Mouse (Mus musculus): Measurements from ENCODE around the gene Lcn3. TPM values are rescaled to one million over a fixed set of nuclear protein-coding genes. Genes with fewer than 3 reads are reported as not detected.
"Not testable (repeated sequence)": the region's sequence is repeated elsewhere in the genome, so short reads cannot be mapped to it uniquely, and the experiment has no call there.

The Lcn3 gene
- polyA plus RNA-seq, 1 experiment from 2014 or later = not detected

GRCm38 (mm10) chr2:25798065-25798464 is 32.7 kb downstream of the Lcn3 start:
- 38% methylated on average over 5 of the region's 5 CpGs for WGBS
- no peaks in the 10 kb centered on the region for H3K27me3 ChIP-seq (ENCODE audit: control insufficient read depth, insufficient read depth, low read length)

GRCm38 (mm10) chr2:25811711-25812110 is 46.3 kb downstream of the Lcn3 start:
- Histone ChIP-seq H3K27ac (ENCODE audit: low read depth, low read length) (no peak overlapping the region), H3K36me3 (ENCODE audit: control insufficient read depth, insufficient read depth, low read length) (no peaks in the 10 kb centered on the region), H3K9ac (replicated peaks; ENCODE audit: low read depth, low read length) (no peak overlapping the region), H3K4me2 (ENCODE audit: low read depth, low read length) (no peak overlapping the region), H3K4me1 (ENCODE audit: control insufficient read depth, insufficient read depth, low read length) (no peaks in the 10 kb centered on the region), H3K27me3 (ENCODE audit: control insufficient read depth, insufficient read depth, low read length) (no peaks in the 10 kb centered on the region), H3K9me3 (ENCODE audit: control insufficient read depth, low read length) (no peaks in the 10 kb centered on the region), H3K4me3 (ENCODE audit: low read depth, low read length) (no peak overlapping the region)
- WGBS = 81% methylated on average over 2 of the region's 2 CpGs
- ATAC-seq (ENCODE audit: low read depth) = no peak

More at GRCm38 (mm10) chr2:25798065-25798464, 32.7 kb downstream of the Lcn3 start:
- no peak for ATAC-seq (ENCODE audit: low read depth)
- Histone ChIP-seq H3K9me3 (ENCODE audit: control insufficient read depth, low read length) (no peaks in the 10 kb centered on the region), H3K4me1 (ENCODE audit: control insufficient read depth, insufficient read depth, low read length) (no peaks in the 10 kb centered on the region), H3K9ac (replicated peaks; ENCODE audit: low read depth, low read length) (no peak overlapping the region), H3K27ac (ENCODE audit: low read depth, low read length) (no peak overlapping the region), H3K4me3 (ENCODE audit: low read depth, low read length) (no peak overlapping the region), H3K4me2 (ENCODE audit: low read depth, low read length) (no peak overlapping the region), H3K36me3 (ENCODE audit: control insufficient read depth, insufficient read depth, low read length) (no peaks in the 10 kb centered on the region)

GRCm38 (mm10) chr2:25813364-25813763 is 48.0 kb downstream of the Lcn3 start:
- H3K27me3 ChIP-seq (ENCODE audit: control insufficient read depth, insufficient read depth, low read length) = no peaks in the 10 kb centered on the region
- ATAC-seq (ENCODE audit: low read depth) = no peak

GRCm38 (mm10) chr2:25815748-25816147 is 50.4 kb downstream of the Lcn3 start, which contains the start of gene Glt6d1:
TSS of gene Glt6d1 (minus strand) at chr2:25815848.
- not testable (repeated sequence) for ATAC-seq (ENCODE audit: low read depth); H3K36me3 ChIP-seq (ENCODE audit: control insufficient read depth, insufficient read depth, low read length)

More at GRCm38 (mm10) chr2:25813364-25813763, 48.0 kb downstream of the Lcn3 start:
- no peak overlapping the region for H3K4me2 ChIP-seq (ENCODE audit: low read depth, low read length)
- H3K36me3 ChIP-seq (ENCODE audit: control insufficient read depth, insufficient read depth, low read length) = no peaks in the 10 kb centered on the region
- no peak overlapping the region for H3K9ac ChIP-seq (replicated peaks; ENCODE audit: low read depth, low read length)
- H3K27ac ChIP-seq (ENCODE audit: low read depth, low read length) = no peak overlapping the region
- no peaks in the 10 kb centered on the region for H3K4me1 ChIP-seq (ENCODE audit: control insufficient read depth, insufficient read depth, low read length)
- H3K9me3 ChIP-seq (ENCODE audit: control insufficient read depth, low read length) = no peaks in the 10 kb centered on the region
- H3K4me3 ChIP-seq (ENCODE audit: low read depth, low read length) = no peak overlapping the region
- 81% methylated on average over 5 of the region's 5 CpGs for WGBS

More at GRCm38 (mm10) chr2:25815748-25816147, 50.4 kb downstream of the Lcn3 start, which contains the start of gene Glt6d1:
- 88% methylated on average over 1 of the region's 1 CpGs for WGBS
- H3K9ac ChIP-seq (replicated peaks; ENCODE audit: low read depth, low read length); H3K4me1 ChIP-seq (ENCODE audit: control insufficient read depth, insufficient read depth, low read length); H3K27ac ChIP-seq (ENCODE audit: low read depth, low read length); H3K4me3 ChIP-seq (ENCODE audit: low read depth, low read length); H3K9me3 ChIP-seq (ENCODE audit: control insufficient read depth, low read length); H3K27me3 ChIP-seq (ENCODE audit: control insufficient read depth, insufficient read depth, low read length); H3K4me2 ChIP-seq (ENCODE audit: low read depth, low read length): not testable (repeated sequence)

Other genes with a start within 250 kb of the Lcn3 start
- 12.6 and 14.8 TPM in 2 replicates for gene Traf2, start 218.6 kb upstream of the Lcn3 start, polyA plus RNA-seq (2014; fragmentation: Nextera tagmentation; extraction: Ambion mirVana)
- gene Edf1, start 207.7 kb upstream of the Lcn3 start, polyA plus RNA-seq (2014; fragmentation: Nextera tagmentation; extraction: Ambion mirVana) = 373 and 390 TPM in 2 replicates
- 2.2 and 2.3 TPM in 2 replicates for gene Mamdc4, start 190.7 kb upstream of the Lcn3 start, polyA plus RNA-seq (2014; fragmentation: Nextera tagmentation; extraction: Ambion mirVana)
- 184 and 209 TPM in 2 replicates for gene Phpt1, start 190.3 kb upstream of the Lcn3 start, polyA plus RNA-seq (2014; fragmentation: Nextera tagmentation; extraction: Ambion mirVana)
- 8.1 and 13.3 TPM in 2 replicates for gene Ajm1, start 183.8 kb upstream of the Lcn3 start, polyA plus RNA-seq (2014; fragmentation: Nextera tagmentation; extraction: Ambion mirVana)
- gene Rabl6, start 157.0 kb upstream of the Lcn3 start, polyA plus RNA-seq (2014; fragmentation: Nextera tagmentation; extraction: Ambion mirVana) = 64.2 and 66.6 TPM in 2 replicates
- 0.33 and 0.43 TPM in 2 replicates for gene Ccdc183, start 147.9 kb upstream of the Lcn3 start, polyA plus RNA-seq (2014; fragmentation: Nextera tagmentation; extraction: Ambion mirVana)
- 48.5 and 55.3 TPM in 2 replicates for gene Tmem141, start 143.6 kb upstream of the Lcn3 start, polyA plus RNA-seq (2014; fragmentation: Nextera tagmentation; extraction: Ambion mirVana)
- 0.63 and 3.3 TPM in 2 replicates for gene Fcna, start 137.5 kb upstream of the Lcn3 start, polyA plus RNA-seq (2014; fragmentation: Nextera tagmentation; extraction: Ambion mirVana)
- gene Lcn8, start 112.4 kb upstream of the Lcn3 start, polyA plus RNA-seq (2014; fragmentation: Nextera tagmentation; extraction: Ambion mirVana) = not detected in 2 replicates
- not detected in 2 replicates for gene Lcn5, start 107.6 kb upstream of the Lcn3 start, polyA plus RNA-seq (2014; fragmentation: Nextera tagmentation; extraction: Ambion mirVana)
- not detected in 2 replicates for gene Lcn6, start 88.8 kb upstream of the Lcn3 start, polyA plus RNA-seq (2014; fragmentation: Nextera tagmentation; extraction: Ambion mirVana)
- gene Lcn10, start 82.8 kb upstream of the Lcn3 start, polyA plus RNA-seq (2014; fragmentation: Nextera tagmentation; extraction: Ambion mirVana) = not detected in 2 replicates
- not detected in 2 replicates for gene Obp2a, start 65.5 kb upstream of the Lcn3 start, polyA plus RNA-seq (2014; fragmentation: Nextera tagmentation; extraction: Ambion mirVana)
- gene Bmyc, start 58.8 kb upstream of the Lcn3 start, polyA plus RNA-seq (2014; fragmentation: Nextera tagmentation; extraction: Ambion mirVana) = 138 and 160 TPM in 2 replicates
- gene Obp2b, start 28.6 kb upstream of the Lcn3 start, polyA plus RNA-seq (2014; fragmentation: Nextera tagmentation; extraction: Ambion mirVana) = not detected in 2 replicates
- gene Lcn11, start 11.4 kb downstream of the Lcn3 start, polyA plus RNA-seq (2014; fragmentation: Nextera tagmentation; extraction: Ambion mirVana) = not detected in 2 replicates
- gene Gm13539, start 16.7 kb downstream of the Lcn3 start, polyA plus RNA-seq (2014; fragmentation: Nextera tagmentation; extraction: Ambion mirVana) = not detected in 2 replicates
- not detected in 2 replicates for gene Glt6d1, start 50.3 kb downstream of the Lcn3 start, polyA plus RNA-seq (2014; fragmentation: Nextera tagmentation; extraction: Ambion mirVana)
- not detected in 2 replicates for gene Lcn9, start 57.6 kb downstream of the Lcn3 start, polyA plus RNA-seq (2014; fragmentation: Nextera tagmentation; extraction: Ambion mirVana)
- not detected in 2 replicates for gene Sohlh1, start 81.7 kb downstream of the Lcn3 start, polyA plus RNA-seq (2014; fragmentation: Nextera tagmentation; extraction: Ambion mirVana)
- 18.9 and 22.9 TPM in 2 replicates for gene Kcnt1, start 98.2 kb downstream of the Lcn3 start, polyA plus RNA-seq (2014; fragmentation: Nextera tagmentation; extraction: Ambion mirVana)
- gene Camsap1, start 217.7 kb downstream of the Lcn3 start, polyA plus RNA-seq (2014; fragmentation: Nextera tagmentation; extraction: Ambion mirVana) = 73.4 and 90.1 TPM in 2 replicates

All from neural tube, embryonic 14.5 days (tissue).